Mouse (Mus musculus) MEL-GATA-1-ER (cell line): ENCODE results near the gene Higd2a.

Experiments used
- DNase-seq: peaks from one replicate; pipeline ENCODE4 v3.0.0-alpha.2; 2012; ENCODE audit warnings: low read depth; ENCODE audit errors: extremely low read depth

Higd2a gene

GRCm38 (mm10) chr13:54589996-54590951 is at the start of gene Higd2a, which contains the start of gene Nop16:
Gene Higd2a (plus strand): TSS chr13:54590207.
Gene Nop16 (minus strand): TSS chr13:54590090.
- peak; percentile 98 for DNase-seq

GRCm38 (mm10) chr13:54548036-54548435 is 42.0 kb upstream of the Higd2a start:
- DNase-seq, result no peak

DNA sequence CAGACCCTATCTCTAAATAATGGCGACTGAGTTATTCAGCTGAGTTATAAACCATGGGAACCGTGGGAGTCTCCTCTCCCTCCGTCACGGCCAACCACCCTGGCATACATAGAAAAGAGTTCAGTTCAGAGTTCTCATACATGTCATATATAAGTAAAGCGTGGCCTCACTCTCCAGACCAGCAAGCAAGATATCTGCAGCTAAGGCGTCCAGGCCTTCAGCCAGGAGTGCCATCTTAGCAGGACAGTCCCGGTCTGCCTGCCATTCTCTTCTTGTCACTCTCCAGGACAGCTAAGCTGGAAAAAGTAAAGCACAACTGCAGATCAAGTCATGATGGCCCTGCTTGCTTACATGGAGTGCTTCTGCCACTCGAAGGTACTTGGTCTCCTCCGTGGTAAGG is 33.8 kb upstream of the Higd2a start:
- DNase-seq, result no peak

GRCm38 (mm10) chr13:54556796-54557195 is 33.2 kb upstream of the Higd2a start:
- no peak for DNase-seq

DNA sequence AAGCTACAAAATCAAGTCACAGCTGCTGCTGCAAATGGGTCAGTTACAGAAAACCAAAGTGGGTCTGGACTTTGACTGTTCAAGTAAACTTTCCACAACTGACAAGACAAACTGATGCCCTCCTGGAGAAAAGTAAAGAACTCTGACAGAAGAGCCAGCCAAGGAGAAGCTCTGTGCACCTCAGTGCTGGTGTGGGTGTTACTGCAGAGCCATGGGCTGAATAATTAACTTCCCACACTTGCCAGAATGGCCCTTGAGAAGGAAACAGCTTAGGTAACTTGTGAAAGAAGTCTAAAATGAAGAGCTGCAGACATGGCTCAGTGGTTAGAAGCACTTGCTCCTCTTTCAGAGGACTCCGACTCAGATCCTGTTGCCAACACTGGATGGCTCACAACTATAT is 32.4 kb upstream of the Higd2a start:
- DNase-seq, result no peak

DNA sequence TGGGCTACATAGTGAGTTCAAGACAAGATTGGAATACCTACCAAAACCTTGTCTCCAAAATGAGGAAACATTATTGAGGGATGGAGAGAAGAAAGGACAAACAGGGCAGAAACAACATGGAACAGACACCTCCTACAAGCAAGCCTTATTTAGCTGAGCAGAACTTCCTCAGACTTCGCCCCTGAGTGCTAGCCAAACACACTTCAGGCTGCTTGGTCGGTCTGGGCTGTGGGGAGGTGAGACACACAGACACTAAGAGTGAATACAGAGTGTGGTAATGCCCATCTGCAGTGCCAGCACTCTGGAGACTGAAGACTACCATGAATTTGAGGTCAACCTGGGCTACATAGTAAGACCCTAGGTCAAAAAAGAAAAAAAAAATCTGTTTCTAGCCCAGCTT is 30.4 kb upstream of the Higd2a start:
- DNase-seq, result no peak

- no peak for DNase-seq
These were observed 29.4 kb upstream of the Higd2a start for GRCm38 (mm10) chr13:54560608-54561007.

GRCm38 (mm10) chr13:54562562-54562961 is 27.4 kb upstream of the Higd2a start:
- no peak for DNase-seq

GRCm38 (mm10) chr13:54564232-54565200 is 25.5 kb upstream of the Higd2a start:
- DNase-seq, result no peak

DNA sequence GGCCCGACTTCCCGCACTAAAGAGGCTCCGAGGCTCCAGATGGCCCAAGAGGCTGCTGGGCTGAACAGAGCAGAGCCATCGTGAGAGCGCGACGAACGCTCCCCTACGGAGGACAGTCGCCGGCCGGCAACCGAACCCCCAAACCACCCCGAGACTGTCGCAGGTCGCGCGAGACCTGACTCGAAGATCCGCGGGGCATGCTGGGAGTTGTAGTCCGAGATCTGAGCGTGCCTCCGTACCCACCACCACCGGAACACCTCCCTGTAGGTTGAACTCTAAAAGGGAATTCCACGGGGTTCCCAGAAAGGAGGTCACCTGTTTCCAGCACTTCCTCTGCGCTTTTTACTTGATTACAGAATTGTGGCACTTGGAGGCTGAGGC is 24.8 kb upstream of the Higd2a start, which contains the start of gene 4833439L19Rik:
4833439L19Rik (minus strand) TSS at position 235 of the 381 bp plus-strand sequence.
- DNase-seq, result peak; percentile 88

- peak; percentile 71 for DNase-seq
These were observed 24.2 kb upstream of the Higd2a start for GRCm38 (mm10) chr13:54565594-54566345.

- DNase-seq, result no peak
These were observed 21.6 kb upstream of the Higd2a start for GRCm38 (mm10) chr13:54568380-54568779.

GRCm38 (mm10) chr13:54569282-54569681 is 20.7 kb upstream of the Higd2a start:
- DNase-seq, result no peak

DNA sequence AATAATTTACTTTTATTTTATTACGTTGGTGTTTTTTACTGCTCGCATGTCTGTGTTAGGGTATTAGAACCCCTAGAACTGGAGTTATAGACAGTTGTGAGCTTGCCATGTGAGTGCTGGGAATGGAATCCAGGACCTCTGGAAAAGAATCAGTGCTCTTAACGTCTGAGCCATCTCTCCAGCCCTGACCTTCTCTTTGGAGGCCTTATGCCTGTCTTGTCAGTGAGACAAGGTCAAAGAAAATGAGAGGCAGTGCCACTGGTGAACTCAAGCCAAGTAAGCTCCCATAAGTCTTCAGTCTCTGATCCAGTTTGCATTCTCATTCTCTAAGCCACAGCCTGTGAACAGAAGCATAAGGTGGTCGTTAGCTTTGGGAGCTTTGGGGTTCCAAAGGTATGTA is 19.3 kb upstream of the Higd2a start:
- no peak for DNase-seq

DNA sequence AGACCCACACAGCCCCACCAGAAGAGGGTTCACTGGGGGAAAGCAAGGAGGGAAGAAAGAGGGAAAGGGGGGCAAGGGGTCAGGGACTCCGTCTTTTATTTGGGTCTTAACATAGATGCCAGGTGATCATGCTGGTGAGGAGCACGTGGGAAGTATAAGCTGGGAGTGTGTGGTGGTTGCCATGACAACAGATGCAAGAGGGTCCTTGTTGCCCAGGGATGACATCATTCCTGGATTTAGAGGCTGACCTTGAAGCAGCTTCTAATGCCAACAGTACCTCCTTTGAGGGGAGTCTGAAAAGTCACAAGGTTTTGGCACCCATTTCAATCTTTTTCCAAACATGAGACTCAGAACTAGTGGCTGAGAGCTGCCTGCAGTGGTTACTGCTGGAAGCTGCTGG is 18.4 kb upstream of the Higd2a start:
- no peak for DNase-seq

DNA sequence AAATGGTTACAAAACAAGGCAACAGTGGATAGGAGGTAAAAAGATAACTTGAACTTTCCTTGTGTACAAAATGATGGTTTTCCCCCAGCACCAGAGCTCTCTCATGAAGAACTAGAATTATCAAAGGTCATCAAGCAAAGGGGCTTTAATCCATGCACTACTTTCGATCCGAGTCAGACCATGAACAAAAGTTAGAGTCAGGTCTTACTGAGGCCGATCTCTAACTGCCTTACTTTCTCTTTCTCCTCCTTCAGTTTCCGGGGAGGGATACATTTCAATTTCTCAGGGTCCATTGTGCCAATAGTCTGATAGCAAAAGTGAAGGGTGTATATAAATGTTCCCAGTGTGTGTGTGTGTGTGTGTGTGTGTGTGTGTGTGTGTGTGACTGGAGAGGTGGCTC is 17.4 kb upstream of the Higd2a start:
- DNase-seq, result no peak

DNA sequence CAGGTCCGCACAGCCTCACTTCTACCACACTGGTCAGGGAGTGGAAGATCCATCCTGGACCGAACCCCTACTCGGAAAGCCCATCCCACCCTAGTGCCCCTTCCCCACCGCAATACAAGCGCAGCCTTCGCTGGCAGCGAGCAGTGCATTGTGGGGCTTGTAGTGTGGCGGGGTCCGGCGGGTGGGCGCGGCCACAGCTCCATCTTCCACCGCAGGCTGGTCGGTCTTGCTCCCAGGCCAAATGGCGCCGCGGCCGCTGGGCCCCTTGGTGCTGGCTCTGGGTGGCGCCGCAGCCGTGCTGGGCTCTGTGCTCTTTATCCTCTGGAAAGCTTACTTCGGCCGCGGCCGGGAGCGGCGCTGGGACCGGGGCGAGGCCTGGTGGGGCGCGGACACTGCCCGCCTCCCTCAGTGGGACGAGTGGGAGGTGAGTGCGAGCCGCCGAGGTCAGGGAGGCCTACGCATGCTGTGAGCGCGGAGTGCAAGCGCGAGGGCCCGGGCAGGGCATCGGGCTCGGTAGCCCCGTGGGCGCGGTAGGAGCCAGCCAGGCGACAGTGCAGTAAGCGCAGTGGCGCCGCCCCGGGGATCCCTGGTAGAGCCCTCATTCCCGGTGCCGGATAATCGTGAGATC is 15.0 kb upstream of the Higd2a start, which contains the start of gene Arl10:
Arl10 (plus strand) TSS at position 162 of the 628 bp plus-strand sequence.
- no peak for DNase-seq

DNA sequence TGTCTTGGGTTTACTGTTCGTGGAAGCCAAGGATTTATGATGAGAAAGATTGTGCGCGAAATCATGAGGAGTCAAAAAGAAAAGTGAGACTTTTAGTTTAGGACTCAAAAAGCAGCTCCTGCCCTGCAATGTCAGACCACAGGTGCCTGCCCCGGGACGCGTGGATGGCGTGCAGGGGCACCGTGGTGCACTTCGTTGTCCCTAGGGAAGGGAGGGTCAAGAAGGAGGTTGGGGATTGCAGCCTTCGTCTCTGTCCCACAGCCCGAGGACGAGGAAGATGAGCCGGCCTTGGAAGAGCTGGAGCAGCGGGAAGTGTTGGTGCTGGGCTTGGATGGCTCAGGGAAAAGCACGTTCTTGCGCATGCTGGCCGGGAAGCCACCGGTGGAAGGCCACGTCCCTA is 14.5 kb upstream of the Higd2a start:
- DNase-seq, result no peak

DNA sequence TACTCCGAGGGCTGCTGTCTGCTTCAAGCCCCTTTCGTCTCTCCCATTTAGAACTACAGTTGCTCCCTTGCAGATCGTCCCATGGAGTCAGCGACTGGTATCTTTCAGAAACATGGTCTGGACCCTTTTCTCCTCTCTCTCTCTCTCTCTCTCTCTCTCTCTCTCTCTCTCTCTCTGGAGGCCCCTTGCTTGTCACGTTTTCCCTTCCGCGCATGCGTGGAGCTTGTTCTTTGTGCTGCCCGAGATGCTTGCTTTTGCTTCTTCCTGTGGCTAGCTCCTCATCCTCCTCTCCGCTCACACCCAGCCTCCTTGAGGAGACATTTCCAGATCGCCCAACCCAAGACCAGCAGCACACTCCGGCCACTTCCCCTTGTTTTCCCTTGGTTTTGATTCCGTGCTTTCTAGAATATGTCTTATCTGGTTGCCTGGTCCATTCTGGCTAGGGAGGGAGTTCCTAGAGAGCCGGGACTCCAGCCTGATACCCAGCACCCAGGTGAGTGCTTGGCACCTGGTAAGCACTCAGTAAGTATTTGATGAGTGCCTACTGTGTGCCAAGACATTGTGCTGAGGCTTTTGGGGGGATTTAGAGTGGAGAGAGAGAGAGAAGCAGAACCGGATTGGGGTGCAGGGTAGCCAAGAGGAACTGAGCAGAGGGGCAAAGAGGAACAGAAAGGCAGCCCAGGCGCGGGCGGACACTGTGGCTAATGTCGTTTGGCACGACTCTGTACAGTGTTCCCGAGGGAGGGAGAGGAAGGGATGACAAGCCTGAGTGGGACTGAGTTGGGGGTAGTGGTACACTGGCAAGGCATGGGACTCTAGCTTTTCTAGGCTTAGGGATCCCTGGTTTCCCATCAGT is 12.1 kb upstream of the Higd2a start:
- DNase-seq, result no peak

DNA sequence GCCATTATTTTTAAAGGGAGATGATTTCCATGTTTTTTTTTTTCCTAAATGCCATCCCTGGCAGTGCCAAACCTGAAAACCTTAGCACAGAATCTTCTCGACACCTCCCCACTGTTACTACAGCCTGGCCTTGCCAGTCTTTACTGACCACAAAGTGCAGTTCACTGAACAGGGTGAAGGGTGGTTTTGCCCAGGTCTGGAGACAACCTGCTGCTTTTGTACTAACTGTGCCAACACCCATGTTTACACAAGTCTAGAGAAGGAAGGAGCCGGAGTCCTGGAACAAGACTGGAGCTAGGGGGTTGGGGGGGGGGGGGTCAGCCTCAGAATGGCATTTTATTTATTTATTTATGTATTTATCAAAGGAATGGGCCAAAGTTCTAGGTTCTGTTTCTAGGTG is 8.6 kb upstream of the Higd2a start:
- no peak for DNase-seq
